8 mouse cellular contexts compared by ENCODE assay signal in genomic region chr9:34912996-34913395, GRCm38 (mm10).
DNase-seq lines count a peak whose midpoint lies in the region; ATAC-seq and TF ChIP-seq lines count a peak whose summit lies in the region.

No protein-coding gene starts in this region.

- H3K4me1 ChIP-seq in hindbrain, embryonic 12.5 days, result 0 out of 2 replicates have a peak, but pooled peaks cover 3% of the 10 kb centered on the region
- no peaks in the 10 kb centered on the region for H3K4me1 ChIP-seq in lung, adult 2 months (ENCODE audit: control insufficient read depth, insufficient read depth, low read length)

- no peaks in the 10 kb centered on the region for H3K36me3 ChIP-seq in hindbrain, embryonic 12.5 days

- TF ChIP-seq POLR2A in lung, adult 2 months (IDR thresholded peaks at IDR 0.05; ENCODE audit: borderline replicate concordance, extremely low read depth, low read depth, low read length), result no peak

- peak overlapping the region; percentile 42 for H3K27ac ChIP-seq in left cerebral cortex, adult 2 months
- H3K27ac ChIP-seq in hindbrain, embryonic 12.5 days, result no peak overlapping the region

- WGBS in hindbrain, embryonic 12.5 days, result 7% methylated on average over 5 of the region's 5 CpGs
- 6% methylated on average over 5 of the region's 5 CpGs for WGBS in lung, adult 2 months

- no peaks in the 10 kb centered on the region for H3K9me3 ChIP-seq in hindbrain, embryonic 12.5 days (replicated peaks)

- no peak overlapping the region for H3K4me3 ChIP-seq in left cerebral cortex, adult 2 months
- no peak overlapping the region for H3K4me3 ChIP-seq in hindbrain, embryonic 12.5 days
- H3K4me3 ChIP-seq in lung, adult 2 months (replicated peaks; ENCODE audit: extremely low read depth, low read depth, low read length), result no peak overlapping the region

- DNase-seq in left cerebral cortex, adult 2 months (ENCODE audit: extremely low spot score in 1 of 2, low spot score in 2 of 2), result no peak
- DNase-seq in left cerebral cortex, adult 9 months (ENCODE audit: low spot score in 2 of 2), result no peak
- peak; percentile 17 to 22 for DNase-seq in adrenal gland, postnatal 4 days (ENCODE audit: low spot score in 2 of 2)
- peak; percentile 7 for DNase-seq in lung, adult 2 months
- peak; percentile 5 for DNase-seq in thymus, postnatal 25 days
- DNase-seq in layer of hippocampus, adult 8-10 months (ENCODE audit: low spot score in 2 of 2), result no peak
- DNase-seq in right cerebral cortex, postnatal 14 days, result no peak

- intact Hi-C loops in left cerebral cortex, adult 2 months (cut with DNase I), result loop anchor here (1.0 to 5.0 kb wide), 3 partner anchors 7 to 374 kb away; no protein-coding TSS in a partner anchor

- no peaks in the 10 kb centered on the region for H3K27me3 ChIP-seq in hindbrain, embryonic 12.5 days

- peak; percentile 32; the same call in 1 of the 2 replicates for ATAC-seq in hindbrain, embryonic 12.5 days (ENCODE audit: low FRiP score)

- no peak overlapping the region for H3K4me2 ChIP-seq in hindbrain, embryonic 12.5 days (replicated peaks)

- no peak overlapping the region for H3K9ac ChIP-seq in hindbrain, embryonic 12.5 days

- no peak for TF ChIP-seq CTCF in left cerebral cortex, adult 2 months (IDR thresholded peaks at IDR 0.05)
- no peak for TF ChIP-seq CTCF in lung, adult 2 months (IDR thresholded peaks at IDR 0.05; ENCODE audit: insufficient read depth, low read length)

Comparison
In these comparisons a context has a peak if more than half of its experiments do, and no peak if none do; other contexts are left out.
1. DNase-seq: peak in adrenal gland, postnatal 4 days (2 of 2), lung, adult 2 months (single experiment) and thymus, postnatal 25 days (single experiment); none in left cerebral cortex, adult 2 months (0 of 2), left cerebral cortex, adult 9 months (0 of 2), layer of hippocampus, adult 8-10 months (0 of 2) and right cerebral cortex, postnatal 14 days (single experiment).